Mouse (Mus musculus): ENCODE data around the gene Tax1bp3. TPM values are rescaled to one million over a fixed set of nuclear protein-coding genes. Genes with fewer than 3 reads are reported as not detected.

Gene Tax1bp3
- 16.3 TPM for polyA plus RNA-seq (2015; fragmentation: Illumina TruSeq; extraction: RNeasy Lipid Tissue Mini Kit (QIAGEN cat#74804); ENCODE audit: insufficient read depth, low read depth, low replicate concordance)

GRCm38 (mm10) chr11:73176608-73177508 lies at the start of gene Tax1bp3, which contains the start of gene Emc6:
TSS of gene Tax1bp3 (plus strand) at chr11:73177083.
TSS of gene Emc6 (minus strand) at chr11:73177037.

GRCm38 (mm10) chr11:73137591-73138501 lies 39.0 kb upstream of the Tax1bp3 start, which contains the start of gene Haspin:
TSS of gene Haspin (minus strand) at chr11:73138294.

GRCm38 (mm10) chr11:73159957-73160810 lies 16.7 kb upstream of the Tax1bp3 start, which contains the start of gene P2rx5:
TSS of gene P2rx5 (plus strand) at chr11:73160421.

GRCm38 (mm10) chr11:73198603-73199229 lies 21.8 kb downstream of the Tax1bp3 start, which contains the start of gene Ctns:
TSS of gene Ctns (minus strand) at chr11:73199042.

GRCm38 (mm10) chr11:73199230-73199712 lies 22.4 kb downstream of the Tax1bp3 start, which contains the start of gene Shpk:
TSS of gene Shpk (plus strand) at chr11:73199460.

Other genes starting within 250 kb of the Tax1bp3 start
- 35.0 TPM for gene Atp2a3, start 215.9 kb upstream of the Tax1bp3 start, polyA plus RNA-seq (2015; fragmentation: Illumina TruSeq; extraction: RNeasy Lipid Tissue Mini Kit (QIAGEN cat#74804); ENCODE audit: insufficient read depth, low read depth, low replicate concordance)
- gene P2rx1, start 178.0 kb upstream of the Tax1bp3 start, polyA plus RNA-seq (2015; fragmentation: Illumina TruSeq; extraction: RNeasy Lipid Tissue Mini Kit (QIAGEN cat#74804); ENCODE audit: insufficient read depth, low read depth, low replicate concordance), result 52.6 TPM
- gene Camkk1, start 158.1 kb upstream of the Tax1bp3 start, polyA plus RNA-seq (2015; fragmentation: Illumina TruSeq; extraction: RNeasy Lipid Tissue Mini Kit (QIAGEN cat#74804); ENCODE audit: insufficient read depth, low read depth, low replicate concordance), result 6.9 TPM
- gene Ncbp3, start 129.3 kb upstream of the Tax1bp3 start, polyA plus RNA-seq (2015; fragmentation: Illumina TruSeq; extraction: RNeasy Lipid Tissue Mini Kit (QIAGEN cat#74804); ENCODE audit: insufficient read depth, low read depth, low replicate concordance), result 1.5 TPM
- not detected for gene Itgae, start 86.5 kb upstream of the Tax1bp3 start, polyA plus RNA-seq (2015; fragmentation: Illumina TruSeq; extraction: RNeasy Lipid Tissue Mini Kit (QIAGEN cat#74804); ENCODE audit: insufficient read depth, low read depth, low replicate concordance)
- gene Haspin, start 38.8 kb upstream of the Tax1bp3 start, polyA plus RNA-seq (2015; fragmentation: Illumina TruSeq; extraction: RNeasy Lipid Tissue Mini Kit (QIAGEN cat#74804); ENCODE audit: insufficient read depth, low read depth, low replicate concordance), result not detected
- gene P2rx5, start 16.7 kb upstream of the Tax1bp3 start, polyA plus RNA-seq (2015; fragmentation: Illumina TruSeq; extraction: RNeasy Lipid Tissue Mini Kit (QIAGEN cat#74804); ENCODE audit: insufficient read depth, low read depth, low replicate concordance), result not detected
- 14.7 TPM for gene Emc6, start within 50 bp of the Tax1bp3 start, polyA plus RNA-seq (2015; fragmentation: Illumina TruSeq; extraction: RNeasy Lipid Tissue Mini Kit (QIAGEN cat#74804); ENCODE audit: insufficient read depth, low read depth, low replicate concordance)
- 8.1 TPM for gene Ctns, start 22.0 kb downstream of the Tax1bp3 start, polyA plus RNA-seq (2015; fragmentation: Illumina TruSeq; extraction: RNeasy Lipid Tissue Mini Kit (QIAGEN cat#74804); ENCODE audit: insufficient read depth, low read depth, low replicate concordance)
- 3.1 TPM for gene Shpk, start 22.4 kb downstream of the Tax1bp3 start, polyA plus RNA-seq (2015; fragmentation: Illumina TruSeq; extraction: RNeasy Lipid Tissue Mini Kit (QIAGEN cat#74804); ENCODE audit: insufficient read depth, low read depth, low replicate concordance)
- not detected for gene Trpv1, start 57.2 kb downstream of the Tax1bp3 start, polyA plus RNA-seq (2015; fragmentation: Illumina TruSeq; extraction: RNeasy Lipid Tissue Mini Kit (QIAGEN cat#74804); ENCODE audit: insufficient read depth, low read depth, low replicate concordance)
- not detected for gene Trpv3, start 90.3 kb downstream of the Tax1bp3 start, polyA plus RNA-seq (2015; fragmentation: Illumina TruSeq; extraction: RNeasy Lipid Tissue Mini Kit (QIAGEN cat#74804); ENCODE audit: insufficient read depth, low read depth, low replicate concordance)
- gene Aspa, start 152.5 kb downstream of the Tax1bp3 start, polyA plus RNA-seq (2015; fragmentation: Illumina TruSeq; extraction: RNeasy Lipid Tissue Mini Kit (QIAGEN cat#74804); ENCODE audit: insufficient read depth, low read depth, low replicate concordance), result 1.7 TPM
- not detected for gene Gm49340, start 152.7 kb downstream of the Tax1bp3 start, polyA plus RNA-seq (2015; fragmentation: Illumina TruSeq; extraction: RNeasy Lipid Tissue Mini Kit (QIAGEN cat#74804); ENCODE audit: insufficient read depth, low read depth, low replicate concordance)
- not detected for gene Spata22, start 152.7 kb downstream of the Tax1bp3 start, polyA plus RNA-seq (2015; fragmentation: Illumina TruSeq; extraction: RNeasy Lipid Tissue Mini Kit (QIAGEN cat#74804); ENCODE audit: insufficient read depth, low read depth, low replicate concordance)
- gene Olfr20, start 173.7 kb downstream of the Tax1bp3 start, polyA plus RNA-seq (2015; fragmentation: Illumina TruSeq; extraction: RNeasy Lipid Tissue Mini Kit (QIAGEN cat#74804); ENCODE audit: insufficient read depth, low read depth, low replicate concordance), result not detected
- gene Olfr376, start 194.2 kb downstream of the Tax1bp3 start, polyA plus RNA-seq (2015; fragmentation: Illumina TruSeq; extraction: RNeasy Lipid Tissue Mini Kit (QIAGEN cat#74804); ENCODE audit: insufficient read depth, low read depth, low replicate concordance), result not detected
- not detected for gene Olfr1, start 222.5 kb downstream of the Tax1bp3 start, polyA plus RNA-seq (2015; fragmentation: Illumina TruSeq; extraction: RNeasy Lipid Tissue Mini Kit (QIAGEN cat#74804); ENCODE audit: insufficient read depth, low read depth, low replicate concordance)